Mouse (Mus musculus) natural killer cell, adult 2 months (primary cell): Measurements from ENCODE around the gene Lztr1.
"Not testable (repeated sequence)": the region's sequence is repeated elsewhere in the genome, so short reads cannot be mapped to it uniquely, and the experiment has no call there.

Experiments used
- DNase-seq, 2 experiments: peaks; one replicate each; pipeline ENCODE4 v3.0.0; 2022; ENCODE audit warnings: low spot score in 2 of 2

Gene Lztr1

GRCm38 (mm10) chr16:17507018-17507552 lies 1.4 kb upstream of the Lztr1 start:
- no peak for DNase-seq

GRCm38 (mm10) chr16:17508031-17508430 lies 457 bp upstream of the Lztr1 start:
- not testable (repeated sequence) for DNase-seq

GRCm38 (mm10) chr16:17509240-17509597 lies 731 bp downstream of the Lztr1 start:
- DNase-seq: no peak

- no peak for DNase-seq
These were observed 1.7 kb downstream of the Lztr1 start for GRCm38 (mm10) chr16:17510143-17510542.

GRCm38 (mm10) chr16:17510686-17511085 lies 2.2 kb downstream of the Lztr1 start:
- no peak for DNase-seq

- no peak for DNase-seq
These were observed 2.9 kb downstream of the Lztr1 start for GRCm38 (mm10) chr16:17511431-17511830.

GRCm38 (mm10) chr16:17518910-17519309 lies 10.4 kb downstream of the Lztr1 start:
- DNase-seq: no peak

- no peak for DNase-seq
These were observed 15.7 kb downstream of the Lztr1 start for GRCm38 (mm10) chr16:17524156-17524555.

- no peak for DNase-seq
These were observed 17.0 kb downstream of the Lztr1 start for GRCm38 (mm10) chr16:17525524-17525923.

- no peak for DNase-seq
These were observed 17.7 kb downstream of the Lztr1 start for GRCm38 (mm10) chr16:17526223-17526622.

GRCm38 (mm10) chr16:17527606-17528005 lies 19.1 kb downstream of the Lztr1 start:
- DNase-seq: no peak

- DNase-seq: no peak
These were observed 19.8 kb downstream of the Lztr1 start for GRCm38 (mm10) chr16:17528276-17528675.

GRCm38 (mm10) chr16:17529981-17530586 lies 21.6 kb downstream of the Lztr1 start:
- no peak for DNase-seq

- DNase-seq: peak; percentile 94 to 96
These were observed 22.3 kb downstream of the Lztr1 start, which contains the start of gene Thap7 for GRCm38 (mm10) chr16:17530640-17531288. Gene Thap7, minus strand, starts transcription at chr16:17531136.

- DNase-seq: peak; percentile 24 to 26
These were observed 23.8 kb downstream of the Lztr1 start for GRCm38 (mm10) chr16:17532271-17532670.

- no peak for DNase-seq
These were observed 24.3 kb downstream of the Lztr1 start for GRCm38 (mm10) chr16:17532676-17533329.

- peak in 1 of 2 experiments; percentile 27 for DNase-seq
These were observed 28.1 kb downstream of the Lztr1 start for GRCm38 (mm10) chr16:17536584-17536983.

GRCm38 (mm10) chr16:17542632-17543031 lies 34.1 kb downstream of the Lztr1 start:
- no peak for DNase-seq

- DNase-seq: no peak
These were observed 44.3 kb downstream of the Lztr1 start for GRCm38 (mm10) chr16:17552837-17553236.

GRCm38 (mm10) chr16:17553910-17554685 lies 45.6 kb downstream of the Lztr1 start:
- DNase-seq: peak; percentile 47 to 70

GRCm38 (mm10) chr16:17554702-17555101 lies 46.2 kb downstream of the Lztr1 start:
- not testable (repeated sequence) for DNase-seq

GRCm38 (mm10) chr16:17556180-17556579 lies 47.7 kb downstream of the Lztr1 start:
- no peak for DNase-seq
